Comparison of ENCODE assay signal across 8 mouse cellular contexts in the genomic region with DNA sequence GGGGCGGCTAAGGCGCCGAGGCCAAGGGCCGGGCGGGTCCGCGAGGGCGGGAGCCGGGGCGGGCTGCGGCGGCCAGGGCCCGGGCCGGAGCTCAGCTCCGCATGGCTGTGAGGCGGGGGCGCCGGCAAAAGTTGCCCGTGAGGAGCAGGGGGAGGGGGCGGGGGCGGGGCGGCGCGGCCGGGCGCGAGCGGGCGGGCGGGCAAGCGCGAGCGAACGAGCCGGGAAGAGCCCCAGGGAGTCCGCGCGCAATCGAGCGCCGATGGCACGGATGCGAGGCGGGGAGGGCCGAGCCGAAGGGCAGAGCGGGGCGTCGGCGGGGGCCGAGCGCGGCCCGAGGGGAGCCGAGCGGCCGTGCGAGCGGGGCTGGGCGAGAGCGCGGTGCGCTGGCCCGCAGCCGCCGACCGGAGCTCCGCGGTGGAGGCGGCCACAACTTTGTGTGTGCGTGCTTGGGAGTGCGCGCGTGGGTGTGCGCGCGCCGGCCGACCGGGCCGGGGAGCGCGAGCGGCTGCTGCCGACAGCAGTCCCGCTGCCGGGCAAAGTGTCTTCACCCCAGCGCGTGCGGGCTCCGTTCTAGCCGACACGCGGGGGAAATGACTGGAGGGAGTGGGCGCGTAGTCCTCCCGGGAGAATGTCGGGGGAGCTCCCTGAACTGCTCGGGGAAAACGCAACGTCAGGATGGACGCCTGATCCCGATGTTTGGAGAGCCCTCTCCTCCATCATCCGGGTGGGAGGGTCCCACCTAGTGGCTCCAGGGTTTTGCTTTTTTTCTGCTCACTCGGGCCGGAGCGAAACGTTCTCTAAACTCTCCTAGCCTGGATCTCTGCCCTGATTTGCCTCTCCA. TPM values are rescaled to one million over a fixed set of nuclear protein-coding genes. Genes with fewer than 3 reads are reported as not detected.
DNase-seq lines count a peak whose midpoint lies in the region; ATAC-seq and TF ChIP-seq lines count a peak whose summit lies in the region.

A gene (minus strand): TSS at position 95 of the 841 bp plus-strand sequence.

- peak within 1 kb of the TSS; percentile 89 for H3K27ac ChIP-seq in forebrain, embryonic 16.5 days (ENCODE audit: low read length)

- peak within 1 kb of the TSS; percentile 70 for H3K4me2 ChIP-seq in forebrain, embryonic 16.5 days (ENCODE audit: low read length)

- H3K9me3 ChIP-seq in G1E (replicated peaks), result no peaks in the 10 kb centered on the region
- H3K9me3 ChIP-seq in forebrain, embryonic 16.5 days (ENCODE audit: control insufficient read depth, low read length), result no peaks in the 10 kb centered on the region

- peak within 1 kb of the TSS; percentile 95 for H3K9ac ChIP-seq in forebrain, embryonic 16.5 days (replicated peaks; ENCODE audit: low read depth, low read length)

- peaks cover 37% of the 10 kb centered on the region for H3K4me1 ChIP-seq in G1E (ENCODE audit: insufficient read depth, low read depth, low read length)
- peaks cover 26% of the 10 kb centered on the region for H3K4me1 ChIP-seq in forebrain, embryonic 16.5 days (replicated peaks; ENCODE audit: control insufficient read depth, insufficient read depth, low read length)
- peaks cover 4% of the 10 kb centered on the region; the same call in 1 of the 2 replicates for H3K4me1 ChIP-seq in lung, adult 2 months (ENCODE audit: control insufficient read depth, insufficient read depth, low read length)

- peak; percentile 87 for DNase-seq in G1E (ENCODE audit: low spot score)
- peak; percentile 64 to 83 for DNase-seq in cerebellum, adult 18-20 months
- DNase-seq in heart, postnatal 25 days (ENCODE audit: low spot score), result peak; percentile 70
- DNase-seq in layer of hippocampus, adult 18-20 months (ENCODE audit: low spot score in 2 of 2), result peak; percentile 32 to 77
- DNase-seq in lung, adult 2 months, result peak; percentile 81
- peak; percentile 59 for DNase-seq in thymus, adult 18-20 months

- intact Hi-C loops in heart, postnatal 25 days (cut with DNase I), result loop anchor here (2.0 to 10.0 kb wide), 2 partner anchors 35 to 341 kb away; a partner anchor contains a TSS

- no peak for TF ChIP-seq CTCF in G1E (IDR thresholded peaks at IDR 0.05; ENCODE audit: low read depth, low read length)
- TF ChIP-seq CTCF in lung, adult 2 months (IDR thresholded peaks at IDR 0.05; ENCODE audit: insufficient read depth, low read length), result no peak

- H3K36me3 ChIP-seq in G1E (replicated peaks), result peaks cover 13% of the 10 kb centered on the region
- no peaks in the 10 kb centered on the region for H3K36me3 ChIP-seq in forebrain, embryonic 16.5 days (ENCODE audit: control insufficient read depth, insufficient read depth)

- H3K4me3 ChIP-seq in G1E (ENCODE audit: low read depth, low read length), result peak within 1 kb of the TSS; percentile 92
- peak within 1 kb of the TSS; percentile 67 for H3K4me3 ChIP-seq in forebrain, embryonic 16.5 days (replicated peaks; ENCODE audit: low read length)
- H3K4me3 ChIP-seq in lung, adult 2 months (replicated peaks; ENCODE audit: extremely low read depth, low read depth, low read length), result peak within 1 kb of the TSS; percentile 99

- ATAC-seq in G1E (ENCODE audit: extremely low read depth, insufficient number of reproducible peaks, low FRiP score, poor library complexity, severe bottlenecking), result peak; percentile 42; the same call in 1 of the 2 replicates
- ATAC-seq in forebrain, embryonic 16.5 days, result peak; percentile 89
- peak; percentile 78 for ATAC-seq in neutrophil, adult 5-6 weeks (ENCODE audit: extremely low read depth, insufficient number of reproducible peaks, low FRiP score, poor library complexity, severe bottlenecking)

- TF ChIP-seq POLR2A in lung, adult 2 months (IDR thresholded peaks at IDR 0.05; ENCODE audit: borderline replicate concordance, extremely low read depth, low read depth, low read length), result 0 out of 2 replicates have a peak, but pooled peaks have one; percentile 24

- H3K27me3 ChIP-seq in G1E (ENCODE audit: insufficient read depth, low read length), result peaks cover 43% of the 10 kb centered on the region
- no peaks in the 10 kb centered on the region for H3K27me3 ChIP-seq in forebrain, embryonic 16.5 days (replicated peaks; ENCODE audit: control insufficient read depth, insufficient read depth, low read length)

- 0% methylated on average over 64 of the region's 108 CpGs for WGBS in forebrain, embryonic 16.5 days
- under 1% methylated on average over 87 of the region's 108 CpGs for WGBS in lung, adult 2 months

RNA-seq across cellular contexts. Expression of the gene that starts here (rescaled TPM):
- total RNA-seq in G1E (2014; fragmentation: Nextera tagmentation) (97.9 and 113 TPM in 2 replicates), G1E (2017) (4.6 and 5.5 TPM in 2 replicates)
- polyA plus RNA-seq in G1E (2012), result 37.6 and 39.6 TPM in 2 replicates
- 26.9 and 29.2 TPM in 2 replicates for polyA plus RNA-seq in forebrain, embryonic 16.5 days (2015; fragmentation: Nextera tagmentation; extraction: Ambion mirVana)
- 10 to 100 TPM; 97.0 to 99.4 TPM for total RNA-seq in heart, postnatal 25 days (2021)
- 10 to 100 TPM; 63.8 to 66.2 TPM for total RNA-seq in layer of hippocampus, adult 18-20 months (2021)
- polyA plus RNA-seq in lung, adult 2 months (2012; rRNA removed), result 54.8 and 56.1 TPM in 2 replicates
- total RNA-seq in neutrophil, adult 5-6 weeks (2017), result 12.3 and 17.6 TPM in 2 replicates

Comparison
In these comparisons a context has a peak if more than half of its experiments do, and no peak if none do; other contexts are left out.
1. Peak in every context shown above with its lines: DNase-seq, ATAC-seq, H3K4me3 ChIP-seq and H3K27ac ChIP-seq.